Mouse (Mus musculus) CD4-positive, CD25-positive, alpha-beta regulatory T cell, adult 9 weeks (primary cell): ENCODE data around the gene Rfc3. TPM values are rescaled to one million over a fixed set of nuclear protein-coding genes. Genes with fewer than 3 reads are reported as not detected.

Experiments used
- polyA plus RNA-seq: library from polyadenylated mRNA; unstranded; fragments of 100-300 nt; shearing (Covaris generic); gene quantifications from one replicate; pipeline ENCODE4 v1.2.1, GENCODE M21; 2017

Gene Rfc3
- polyA plus RNA-seq, result 32.2 TPM

DNA sequence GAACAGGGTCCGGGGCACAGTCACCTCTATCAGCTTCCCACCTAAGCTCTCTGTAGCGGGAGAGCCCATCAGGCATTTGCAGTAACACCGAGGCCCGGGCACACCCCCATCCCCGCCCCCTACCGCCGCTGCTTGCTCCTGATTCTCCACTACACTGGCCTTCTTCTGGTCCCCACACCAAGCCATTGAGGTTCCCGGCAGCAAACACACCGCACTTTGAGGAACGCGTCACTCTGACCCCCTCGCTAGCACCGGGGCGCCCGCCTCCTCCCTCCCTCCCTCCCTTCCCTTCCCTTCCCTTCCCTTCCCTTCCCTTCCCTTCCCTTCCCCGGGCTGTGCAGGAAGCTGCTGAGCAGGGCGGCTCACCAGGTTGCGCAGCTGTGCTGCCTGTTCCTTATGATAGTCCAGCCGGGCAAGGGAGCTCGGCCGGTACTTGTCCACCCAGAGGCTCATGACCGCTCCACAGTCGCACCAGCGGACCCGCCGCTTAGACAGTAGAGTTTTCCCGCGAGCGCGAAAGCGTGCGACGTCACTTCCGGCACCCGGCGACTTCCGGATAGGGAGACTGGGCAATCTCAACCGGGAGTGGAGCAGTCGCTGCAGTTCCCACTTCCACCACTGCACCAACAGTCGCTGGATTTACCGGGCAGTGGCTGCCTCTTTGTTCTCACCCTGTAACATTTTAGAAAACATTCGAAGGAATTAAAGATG lies at the start of gene Rfc3:
Gene Rfc3, minus strand, starts transcription at position 543 of the 711 bp plus-strand sequence.

DNA sequence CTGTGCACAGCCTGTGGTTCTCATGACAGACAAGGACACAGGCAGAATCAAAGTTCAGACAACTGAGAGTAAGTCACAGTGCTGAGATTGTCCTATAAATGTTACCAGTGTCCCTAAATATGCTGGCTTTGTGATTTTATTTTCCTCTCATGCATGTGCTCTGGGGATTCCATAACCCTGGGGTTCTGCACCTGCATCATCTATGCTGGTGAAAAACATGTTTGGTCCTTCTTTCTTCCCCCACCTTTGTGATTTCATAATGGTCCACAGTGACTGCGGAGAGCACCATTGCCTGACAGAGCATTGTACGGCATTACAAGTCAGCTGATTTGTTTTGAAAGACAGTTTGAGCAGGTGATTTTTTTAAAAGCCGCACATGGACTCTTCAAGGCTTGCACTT lies 45.1 kb downstream of the Rfc3 start, which contains the start of gene Vmn2r18:
Gene Vmn2r18, minus strand, starts transcription at position 101 of the 400 bp plus-strand sequence.

Other genes starting within 250 kb of the Rfc3 start
- gene Gm42906, start 223.1 kb downstream of the Rfc3 start, polyA plus RNA-seq, result not detected
- not detected for gene Vmn2r18, start 45.2 kb downstream of the Rfc3 start, polyA plus RNA-seq